Mouse (Mus musculus): ENCODE results near the gene Adgrg2. TPM values are rescaled to one million over a fixed set of nuclear protein-coding genes. Genes with fewer than 3 reads are reported as not detected.

Adgrg2 gene
- total RNA-seq, 2 experiments from 2014 or later, result not detected

- no peak for ATAC-seq (replicated peaks; ENCODE audit: low FRiP score, poor library complexity, severe bottlenecking)
These were observed 110.6 kb downstream of the Adgrg2 start for GRCm38 (mm10) chrX:160501095-160501494.

GRCm38 (mm10) chrX:160501687-160502047 lies 111.2 kb downstream of the Adgrg2 start:
- peak; percentile 71 for ATAC-seq (replicated peaks; ENCODE audit: low FRiP score, poor library complexity, severe bottlenecking)

- ATAC-seq (replicated peaks; ENCODE audit: low FRiP score, poor library complexity, severe bottlenecking), result peak; percentile 98
These were observed 111.9 kb downstream of the Adgrg2 start, which contains the start of gene Phka2 for GRCm38 (mm10) chrX:160502048-160503041. Gene Phka2, plus strand, starts transcription at chrX:160502166.

GRCm38 (mm10) chrX:160509046-160509445 lies 118.6 kb downstream of the Adgrg2 start:
- ATAC-seq (replicated peaks; ENCODE audit: low FRiP score, poor library complexity, severe bottlenecking), result no peak

GRCm38 (mm10) chrX:160510197-160510596 lies 119.7 kb downstream of the Adgrg2 start:
- ATAC-seq (replicated peaks; ENCODE audit: low FRiP score, poor library complexity, severe bottlenecking), result no peak

GRCm38 (mm10) chrX:160516027-160516426 lies 125.5 kb downstream of the Adgrg2 start:
- ATAC-seq (replicated peaks; ENCODE audit: low FRiP score, poor library complexity, severe bottlenecking), result no peak

GRCm38 (mm10) chrX:160542772-160543171 lies 152.3 kb downstream of the Adgrg2 start:
- ATAC-seq (replicated peaks; ENCODE audit: low FRiP score, poor library complexity, severe bottlenecking), result no peak

Other genes starting within 250 kb of the Adgrg2 start
- 31.4 and 41.1 TPM in 2 replicates for gene Phka2, start 111.5 kb downstream of the Adgrg2 start, total RNA-seq (2015; ENCODE audit: low replicate concordance)
- gene Phka2, start 111.5 kb downstream of the Adgrg2 start, total RNA-seq (2017; ENCODE audit: low replicate concordance), result 21.6 and 32.7 TPM in 2 replicates

Data from erythroid progenitor cell, adult 5-6 weeks (primary cell).